Mouse (Mus musculus) ZHBTc4 (cell line): ENCODE data around the gene Emc7.
A peak's percentile ranks its signal among the peaks of the same experiment; 100 is the strongest.

Experiments used
- DNase-seq: peaks from one replicate; pipeline ENCODE4 v3.0.0-alpha.2; 2011; ENCODE audit warnings: low read depth, low spot score

Gene Emc7

DNA sequence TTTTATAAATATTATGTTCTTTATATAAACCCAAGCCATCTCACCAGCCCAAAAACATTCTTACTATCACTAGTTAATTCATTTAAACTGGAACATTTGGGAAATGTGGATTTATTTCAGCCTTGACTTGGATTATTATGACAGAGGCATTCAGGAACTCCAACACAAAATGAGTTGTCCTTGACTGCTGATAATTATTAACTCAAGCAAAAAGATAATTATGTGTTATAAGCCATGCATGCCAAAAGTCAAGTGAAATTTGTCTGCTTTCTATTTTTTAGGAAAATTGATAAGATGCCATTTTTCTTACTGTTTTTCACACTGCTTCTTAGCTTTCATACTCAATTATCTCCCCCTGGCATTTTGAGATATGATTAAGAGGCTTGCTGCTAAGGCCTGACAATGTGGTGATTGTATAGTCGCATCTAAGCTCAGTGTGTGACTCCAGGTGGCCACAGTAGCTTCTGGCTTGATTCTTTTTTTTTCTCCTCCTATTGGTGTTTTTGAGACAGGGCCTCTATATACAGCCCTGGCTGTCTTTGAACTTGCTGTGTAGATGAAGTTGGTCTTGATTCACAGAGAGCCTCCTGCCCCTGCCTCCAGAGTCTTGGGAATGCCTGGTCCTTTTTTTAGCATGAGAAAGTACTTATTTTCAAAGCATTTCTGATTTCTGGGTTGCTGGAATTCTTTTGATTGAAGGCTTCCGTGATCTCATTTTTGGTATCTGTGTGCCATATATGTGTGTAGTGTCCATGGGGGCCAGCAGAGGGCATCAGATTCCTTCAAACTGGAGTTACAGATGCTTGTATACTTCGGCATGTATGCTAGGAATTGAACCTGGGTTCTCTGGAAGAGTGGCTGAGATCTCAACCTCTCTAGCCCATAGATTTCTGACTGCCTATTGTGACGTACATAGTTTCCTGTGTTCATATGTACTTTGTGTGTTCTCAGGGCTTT is 66.0 kb downstream of the Emc7 start:
- peak; percentile 57 for DNase-seq
